Mouse (Mus musculus): ENCODE results near the gene Carns1. TPM values are rescaled to one million over a fixed set of nuclear protein-coding genes. Genes with fewer than 3 reads are reported as not detected.

The Carns1 gene
- polyA plus RNA-seq, 1 experiment from 2014 or later = 2.6 TPM

DNA sequence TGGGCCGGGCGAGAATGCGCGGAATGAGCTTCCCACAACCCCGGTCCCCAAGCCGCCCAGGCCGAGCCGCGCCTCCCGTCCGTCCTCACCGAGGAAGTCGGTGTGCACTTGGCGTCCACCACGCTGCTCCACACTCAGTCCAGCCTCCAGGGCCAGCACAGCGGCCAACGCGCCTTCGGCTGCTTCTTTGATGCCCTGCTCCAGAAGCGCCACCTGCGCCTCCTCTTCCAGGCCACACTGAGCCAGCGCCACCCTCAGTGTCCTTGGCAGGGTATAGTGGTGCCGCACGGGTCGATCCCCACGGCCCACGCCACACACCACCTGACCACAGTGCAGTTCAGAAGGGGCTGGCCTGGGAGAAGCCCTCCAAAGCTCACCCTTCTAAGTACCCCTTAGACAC, 5.5 kb downstream of the Carns1 start:
- 4% methylated on average over 22 of the region's 27 CpGs for WGBS
- H3K4me1 ChIP-seq (ENCODE audit: insufficient read depth, low read depth, low read length) = peaks cover 11% of the 10 kb centered on the region; the same call in 1 of the 2 replicates
- DNase-seq (ENCODE audit: low spot score) (no peak), ATAC-seq (no peak)
- peak overlapping the region; percentile 93 for H3K27ac ChIP-seq (ENCODE audit: low read length)
- peak overlapping the region; percentile 79 for H3K4me2 ChIP-seq (replicated peaks; ENCODE audit: low read depth, low read length)
- peak overlapping the region; percentile 73 for H3K9ac ChIP-seq (replicated peaks; ENCODE audit: low read depth)
- H3K36me3 ChIP-seq (ENCODE audit: insufficient read depth, low read length) = no peaks in the 10 kb centered on the region; the same call in 1 of the 2 replicates
- H3K27me3 ChIP-seq (replicated peaks; ENCODE audit: insufficient read depth, low read length) = no peaks in the 10 kb centered on the region
- peak overlapping the region; percentile 39 for H3K4me3 ChIP-seq (ENCODE audit: low read depth, low read length)
- no peaks in the 10 kb centered on the region for H3K9me3 ChIP-seq (ENCODE audit: low read length)
- TF ChIP-seq CTCF (IDR thresholded peaks at IDR 0.05) = no peak
- no peak for TF ChIP-seq EP300 (IDR thresholded peaks at IDR 0.05)

GRCm38 (mm10) chr19:4169378-4169784, 5.9 kb downstream of the Carns1 start:
- peaks cover 11% of the 10 kb centered on the region; the same call in 1 of the 2 replicates for H3K4me1 ChIP-seq (ENCODE audit: insufficient read depth, low read depth, low read length)
- under 1% methylated on average over 42 of the region's 43 CpGs for WGBS

GRCm38 (mm10) chr19:4166678-4167476, 8.4 kb downstream of the Carns1 start:
- Histone ChIP-seq H3K4me3 (ENCODE audit: low read depth, low read length) (no peak overlapping the region), H3K4me1 (ENCODE audit: insufficient read depth, low read depth, low read length) (peaks cover 8% of the 10 kb centered on the region; the same call in 1 of the 2 replicates), H3K4me2 (replicated peaks; ENCODE audit: low read depth, low read length) (no peak overlapping the region), H3K9ac (replicated peaks; ENCODE audit: low read depth) (no peak overlapping the region), H3K9me3 (ENCODE audit: low read length) (no peaks in the 10 kb centered on the region), H3K36me3 (ENCODE audit: insufficient read depth, low read length) (no peaks in the 10 kb centered on the region), H3K27ac (ENCODE audit: low read length) (no peak overlapping the region), H3K27me3 (replicated peaks; ENCODE audit: insufficient read depth, low read length) (no peaks in the 10 kb centered on the region)
- no peak for DNase-seq (ENCODE audit: low spot score)
- WGBS = 72% methylated on average over 9 of the region's 9 CpGs
- no peak for TF ChIP-seq CTCF (IDR thresholded peaks at IDR 0.05)
- no peak for TF ChIP-seq EP300 (IDR thresholded peaks at IDR 0.05)
- no peak for ATAC-seq

More at GRCm38 (mm10) chr19:4169378-4169784, 5.9 kb downstream of the Carns1 start:
- peak overlapping the region; percentile 73 for H3K9ac ChIP-seq (replicated peaks; ENCODE audit: low read depth)
- H3K27me3 ChIP-seq (replicated peaks; ENCODE audit: insufficient read depth, low read length) = no peaks in the 10 kb centered on the region
- peak overlapping the region; percentile 79 for H3K4me2 ChIP-seq (replicated peaks; ENCODE audit: low read depth, low read length)
- peak; percentile 96 for ATAC-seq
- TF ChIP-seq CTCF (IDR thresholded peaks at IDR 0.05) (peak; percentile 99), EP300 (IDR thresholded peaks at IDR 0.05) (no peak)
- peak; percentile 100 for DNase-seq (ENCODE audit: low spot score)
- H3K36me3 ChIP-seq (ENCODE audit: insufficient read depth, low read length) = no peaks in the 10 kb centered on the region; the same call in 1 of the 2 replicates
- H3K27ac ChIP-seq (ENCODE audit: low read length) = peak overlapping the region; percentile 93
- H3K4me3 ChIP-seq (ENCODE audit: low read depth, low read length) = peak overlapping the region; percentile 39
- no peaks in the 10 kb centered on the region for H3K9me3 ChIP-seq (ENCODE audit: low read length)

DNA sequence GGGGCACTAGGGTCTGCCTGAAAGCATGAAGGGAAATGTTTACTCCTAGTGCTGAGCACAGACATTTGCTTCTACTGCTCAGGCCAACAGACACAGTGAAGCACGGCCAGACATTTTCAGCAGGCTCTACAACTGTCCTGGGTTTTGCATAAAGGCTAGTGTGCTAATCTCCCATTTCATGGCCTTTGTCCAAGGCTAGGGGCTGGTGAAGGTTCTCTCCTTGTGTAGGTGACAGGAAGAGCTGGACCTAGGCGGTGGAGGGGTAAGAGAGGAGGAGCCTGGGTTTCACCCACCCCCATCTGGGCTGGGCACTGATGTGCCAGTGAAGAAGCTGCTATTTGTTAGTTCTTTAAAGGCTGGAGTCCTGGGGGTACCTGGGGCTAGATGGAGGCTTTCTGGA, 10.6 kb downstream of the Carns1 start:
- Histone ChIP-seq H3K4me1 (ENCODE audit: insufficient read depth, low read depth, low read length) (peaks cover under 1% of the 10 kb centered on the region; the same call in 1 of the 2 replicates), H3K27ac (ENCODE audit: low read length) (no peak overlapping the region), H3K9ac (replicated peaks; ENCODE audit: low read depth) (no peak overlapping the region), H3K27me3 (replicated peaks; ENCODE audit: insufficient read depth, low read length) (no peaks in the 10 kb centered on the region), H3K4me3 (ENCODE audit: low read depth, low read length) (no peak overlapping the region), H3K9me3 (ENCODE audit: low read length) (no peaks in the 10 kb centered on the region), H3K4me2 (replicated peaks; ENCODE audit: low read depth, low read length) (no peak overlapping the region), H3K36me3 (ENCODE audit: insufficient read depth, low read length) (0 out of 2 replicates have a peak, but pooled peaks cover 6% of the 10 kb centered on the region)
- no peak for ATAC-seq
- 65% methylated on average over 2 of the region's 2 CpGs for WGBS
- DNase-seq (ENCODE audit: low spot score) = no peak
- TF ChIP-seq EP300 (IDR thresholded peaks at IDR 0.05) (no peak), CTCF (IDR thresholded peaks at IDR 0.05) (no peak)

GRCm38 (mm10) chr19:4164100-4164499, 11.2 kb downstream of the Carns1 start:
- WGBS = 78% methylated on average over 3 of the region's 3 CpGs

DNA sequence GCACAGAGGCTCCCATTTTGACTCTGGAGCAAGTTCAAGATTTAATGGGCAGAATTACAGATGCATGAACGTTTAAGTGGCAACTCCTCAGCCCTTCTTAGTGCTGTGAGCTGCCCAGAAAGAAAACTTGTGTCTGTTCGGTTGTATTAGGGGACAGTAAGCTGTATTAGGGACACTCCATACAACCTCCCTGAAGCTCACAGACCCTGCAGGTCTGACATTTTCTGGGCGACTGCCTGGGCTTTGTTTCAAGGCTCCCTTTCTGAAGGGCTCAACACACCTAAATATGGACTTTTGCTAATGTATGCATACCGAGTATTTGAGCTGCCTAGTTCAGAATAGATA, 11.8 kb downstream of the Carns1 start:
- ATAC-seq (no peak), DNase-seq (ENCODE audit: low spot score) (no peak)
- Histone ChIP-seq H3K9ac (replicated peaks; ENCODE audit: low read depth) (no peak overlapping the region), H3K36me3 (ENCODE audit: insufficient read depth, low read length) (peaks cover 16% of the 10 kb centered on the region; the same call in 1 of the 2 replicates), H3K4me3 (ENCODE audit: low read depth, low read length) (peak overlapping the region; percentile 67; the same call in 1 of the 2 replicates), H3K4me1 (ENCODE audit: insufficient read depth, low read depth, low read length) (no peaks in the 10 kb centered on the region), H3K4me2 (replicated peaks; ENCODE audit: low read depth, low read length) (peak overlapping the region; percentile 83; the same call in 1 of the 2 replicates), H3K27me3 (replicated peaks; ENCODE audit: insufficient read depth, low read length) (no peaks in the 10 kb centered on the region), H3K27ac (ENCODE audit: low read length) (no peak overlapping the region), H3K9me3 (ENCODE audit: low read length) (no peaks in the 10 kb centered on the region)
- no peak for TF ChIP-seq EP300 (IDR thresholded peaks at IDR 0.05)
- TF ChIP-seq CTCF (IDR thresholded peaks at IDR 0.05) = no peak
- WGBS = 29% methylated on average over 4 of the region's 4 CpGs

More at GRCm38 (mm10) chr19:4164100-4164499, 11.2 kb downstream of the Carns1 start:
- H3K36me3 ChIP-seq (ENCODE audit: insufficient read depth, low read length) = peaks cover 12% of the 10 kb centered on the region; the same call in 1 of the 2 replicates
- no peak overlapping the region for H3K4me3 ChIP-seq (ENCODE audit: low read depth, low read length)
- H3K27me3 ChIP-seq (replicated peaks; ENCODE audit: insufficient read depth, low read length) = no peaks in the 10 kb centered on the region
- ATAC-seq (no peak), DNase-seq (ENCODE audit: low spot score) (no peak)
- no peaks in the 10 kb centered on the region for H3K4me1 ChIP-seq (ENCODE audit: insufficient read depth, low read depth, low read length)
- no peak overlapping the region for H3K27ac ChIP-seq (ENCODE audit: low read length)
- no peaks in the 10 kb centered on the region for H3K9me3 ChIP-seq (ENCODE audit: low read length)
- no peak overlapping the region for H3K4me2 ChIP-seq (replicated peaks; ENCODE audit: low read depth, low read length)
- no peak for TF ChIP-seq CTCF (IDR thresholded peaks at IDR 0.05)
- no peak for TF ChIP-seq EP300 (IDR thresholded peaks at IDR 0.05)
- H3K9ac ChIP-seq (replicated peaks; ENCODE audit: low read depth) = no peak overlapping the region
